Mouse (Mus musculus): Measurements from ENCODE around the gene Npl. TPM values are rescaled to one million over a fixed set of nuclear protein-coding genes. Genes with fewer than 3 reads are reported as not detected.

The Npl gene
- 8.0 and 11.0 TPM in 2 replicates for polyA plus RNA-seq (2014; fragmentation: Nextera tagmentation; extraction: Ambion mirVana)

GRCm38 (mm10) chr1:153549536-153550199 is at the start of gene Npl:
Gene Npl (minus strand): TSS chr1:153550045.
- Histone ChIP-seq H3K27ac (ENCODE audit: low read depth, low read length) (no peak within 1 kb of the TSS), H3K9ac (ENCODE audit: low read depth, low read length) (peak within 1 kb of the TSS; percentile 27; the same call in 1 of the 2 replicates), H3K4me1 (replicated peaks; ENCODE audit: control insufficient read depth, insufficient read depth, low read length) (no peaks in the 10 kb centered on the region), H3K27me3 (replicated peaks; ENCODE audit: control insufficient read depth, insufficient read depth, low read length) (no peaks in the 10 kb centered on the region), H3K9me3 (ENCODE audit: control insufficient read depth, low read length) (no peaks in the 10 kb centered on the region), H3K36me3 (ENCODE audit: control insufficient read depth, insufficient read depth, low read length) (no peaks in the 10 kb centered on the region), H3K4me3 (ENCODE audit: low read depth, low read length) (peak within 1 kb of the TSS; percentile 42), H3K4me2 (peak within 1 kb of the TSS; percentile 53)
- WGBS, result 6% methylated on average over 29 of the region's 29 CpGs
- peak; percentile 71 for DNase-seq (ENCODE audit: low spot score)
- ATAC-seq (replicated peaks; ENCODE audit: low FRiP score), result peak; percentile 67

GRCm38 (mm10) chr1:153599302-153600045 is 49.6 kb upstream of the Npl start:
- Histone ChIP-seq H3K36me3 (ENCODE audit: control insufficient read depth, insufficient read depth, low read length) (no peaks in the 10 kb centered on the region), H3K4me2 (no peak overlapping the region), H3K27ac (ENCODE audit: low read depth, low read length) (no peak overlapping the region), H3K4me3 (ENCODE audit: low read depth, low read length) (no peak overlapping the region), H3K27me3 (replicated peaks; ENCODE audit: control insufficient read depth, insufficient read depth, low read length) (no peaks in the 10 kb centered on the region), H3K9ac (ENCODE audit: low read depth, low read length) (no peak overlapping the region), H3K9me3 (ENCODE audit: control insufficient read depth, low read length) (no peaks in the 10 kb centered on the region), H3K4me1 (replicated peaks; ENCODE audit: control insufficient read depth, insufficient read depth, low read length) (no peaks in the 10 kb centered on the region)
- no peak for ATAC-seq (replicated peaks; ENCODE audit: low FRiP score)
- no peak for DNase-seq (ENCODE audit: low spot score)
- WGBS, result 49% methylated on average over 9 of the region's 9 CpGs

- Histone ChIP-seq H3K9me3 (ENCODE audit: control insufficient read depth, low read length) (no peaks in the 10 kb centered on the region), H3K4me2 (no peak overlapping the region), H3K36me3 (ENCODE audit: control insufficient read depth, insufficient read depth, low read length) (no peaks in the 10 kb centered on the region), H3K9ac (ENCODE audit: low read depth, low read length) (no peak overlapping the region), H3K4me3 (ENCODE audit: low read depth, low read length) (no peak overlapping the region), H3K27me3 (replicated peaks; ENCODE audit: control insufficient read depth, insufficient read depth, low read length) (no peaks in the 10 kb centered on the region), H3K27ac (ENCODE audit: low read depth, low read length) (no peak overlapping the region), H3K4me1 (replicated peaks; ENCODE audit: control insufficient read depth, insufficient read depth, low read length) (no peaks in the 10 kb centered on the region)
- ATAC-seq (replicated peaks; ENCODE audit: low FRiP score) (no peak), DNase-seq (ENCODE audit: low spot score) (no peak)
- 28% methylated on average over 2 of the region's 2 CpGs for WGBS
Observed at GRCm38 (mm10) chr1:153598773-153599172, 48.9 kb upstream of the Npl start.

GRCm38 (mm10) chr1:153593678-153594077 is 43.8 kb upstream of the Npl start:
- Histone ChIP-seq H3K27me3 (replicated peaks; ENCODE audit: control insufficient read depth, insufficient read depth, low read length) (no peaks in the 10 kb centered on the region), H3K4me3 (ENCODE audit: low read depth, low read length) (no peak overlapping the region), H3K36me3 (ENCODE audit: control insufficient read depth, insufficient read depth, low read length) (no peaks in the 10 kb centered on the region), H3K27ac (ENCODE audit: low read depth, low read length) (no peak overlapping the region), H3K9ac (ENCODE audit: low read depth, low read length) (no peak overlapping the region), H3K4me1 (replicated peaks; ENCODE audit: control insufficient read depth, insufficient read depth, low read length) (no peaks in the 10 kb centered on the region), H3K9me3 (ENCODE audit: control insufficient read depth, low read length) (no peaks in the 10 kb centered on the region), H3K4me2 (no peak overlapping the region)
- WGBS, result 88% methylated on average over 2 of the region's 2 CpGs
- no peak for ATAC-seq (replicated peaks; ENCODE audit: low FRiP score)
- no peak for DNase-seq (ENCODE audit: low spot score)

- no peak overlapping the region for H3K4me2 ChIP-seq
- WGBS, result 72% methylated on average over 2 of the region's 2 CpGs
- H3K4me1 ChIP-seq (replicated peaks; ENCODE audit: control insufficient read depth, insufficient read depth, low read length), result no peaks in the 10 kb centered on the region
- no peaks in the 10 kb centered on the region for H3K9me3 ChIP-seq (ENCODE audit: control insufficient read depth, low read length)
- DNase-seq (ENCODE audit: low spot score) (no peak), ATAC-seq (replicated peaks; ENCODE audit: low FRiP score) (no peak)
- no peak overlapping the region for H3K4me3 ChIP-seq (ENCODE audit: low read depth, low read length)
- H3K36me3 ChIP-seq (ENCODE audit: control insufficient read depth, insufficient read depth, low read length), result no peaks in the 10 kb centered on the region
- H3K9ac ChIP-seq (ENCODE audit: low read depth, low read length), result no peak overlapping the region
- no peak overlapping the region for H3K27ac ChIP-seq (ENCODE audit: low read depth, low read length)
- no peaks in the 10 kb centered on the region for H3K27me3 ChIP-seq (replicated peaks; ENCODE audit: control insufficient read depth, insufficient read depth, low read length)
Observed at GRCm38 (mm10) chr1:153590176-153590734, 40.4 kb upstream of the Npl start.

GRCm38 (mm10) chr1:153587956-153588355 is 38.1 kb upstream of the Npl start:
- Histone ChIP-seq H3K36me3 (ENCODE audit: control insufficient read depth, insufficient read depth, low read length) (no peaks in the 10 kb centered on the region), H3K4me2 (no peak overlapping the region), H3K4me1 (replicated peaks; ENCODE audit: control insufficient read depth, insufficient read depth, low read length) (no peaks in the 10 kb centered on the region), H3K27me3 (replicated peaks; ENCODE audit: control insufficient read depth, insufficient read depth, low read length) (no peaks in the 10 kb centered on the region), H3K9ac (ENCODE audit: low read depth, low read length) (no peak overlapping the region), H3K4me3 (ENCODE audit: low read depth, low read length) (no peak overlapping the region), H3K27ac (ENCODE audit: low read depth, low read length) (no peak overlapping the region), H3K9me3 (ENCODE audit: control insufficient read depth, low read length) (no peaks in the 10 kb centered on the region)
- 65% methylated on average over 5 of the region's 5 CpGs for WGBS
- ATAC-seq (replicated peaks; ENCODE audit: low FRiP score) (no peak), DNase-seq (ENCODE audit: low spot score) (no peak)

- no peak overlapping the region for H3K27ac ChIP-seq (ENCODE audit: low read depth, low read length)
- DNase-seq (ENCODE audit: low spot score), result no peak
Observed at GRCm38 (mm10) chr1:153586826-153587225, 37.0 kb upstream of the Npl start.

GRCm38 (mm10) chr1:153585752-153586151 is 35.9 kb upstream of the Npl start:
- ATAC-seq (replicated peaks; ENCODE audit: low FRiP score), result no peak
- Histone ChIP-seq H3K4me1 (replicated peaks; ENCODE audit: control insufficient read depth, insufficient read depth, low read length) (no peaks in the 10 kb centered on the region), H3K27ac (ENCODE audit: low read depth, low read length) (no peak overlapping the region), H3K36me3 (ENCODE audit: control insufficient read depth, insufficient read depth, low read length) (no peaks in the 10 kb centered on the region), H3K4me3 (ENCODE audit: low read depth, low read length) (no peak overlapping the region), H3K27me3 (replicated peaks; ENCODE audit: control insufficient read depth, insufficient read depth, low read length) (no peaks in the 10 kb centered on the region), H3K9ac (ENCODE audit: low read depth, low read length) (no peak overlapping the region), H3K4me2 (no peak overlapping the region), H3K9me3 (ENCODE audit: control insufficient read depth, low read length) (no peaks in the 10 kb centered on the region)
- 70% methylated on average over 2 of the region's 2 CpGs for WGBS
- no peak for DNase-seq (ENCODE audit: low spot score)

More at GRCm38 (mm10) chr1:153586826-153587225, 37.0 kb upstream of the Npl start:
- no peak overlapping the region for H3K4me3 ChIP-seq (ENCODE audit: low read depth, low read length)
- H3K4me2 ChIP-seq, result no peak overlapping the region
- H3K36me3 ChIP-seq (ENCODE audit: control insufficient read depth, insufficient read depth, low read length), result no peaks in the 10 kb centered on the region
- no peaks in the 10 kb centered on the region for H3K27me3 ChIP-seq (replicated peaks; ENCODE audit: control insufficient read depth, insufficient read depth, low read length)
- H3K4me1 ChIP-seq (replicated peaks; ENCODE audit: control insufficient read depth, insufficient read depth, low read length), result no peaks in the 10 kb centered on the region
- H3K9ac ChIP-seq (ENCODE audit: low read depth, low read length), result no peak overlapping the region
- WGBS, result 87% methylated on average over 10 of the region's 10 CpGs
- no peaks in the 10 kb centered on the region for H3K9me3 ChIP-seq (ENCODE audit: control insufficient read depth, low read length)
- no peak for ATAC-seq (replicated peaks; ENCODE audit: low FRiP score)

All from liver, embryonic 11.5 days (tissue).